Mouse (Mus musculus) neural tube, embryonic 11.5 days (tissue): ENCODE measurements around the gene Hsf5. TPM values are rescaled to one million over a fixed set of nuclear protein-coding genes. Genes with fewer than 3 reads are reported as not detected.

Experiments
- ATAC-seq: fragments of 200-750 bp; cut with Nextera tagmentation; 2 replicates; pipeline ENCODE4 v1.8.0; 2017; ENCODE audit warnings: moderate number of reproducible peaks, mild to moderate bottlenecking, moderate TSS enrichment, moderate library complexity; ENCODE audit not compliant: insufficient read depth, low FRiP score, low TSS enrichment
- DNase-seq: peaks from one replicate; pipeline ENCODE4 v3.0.0-alpha.2; 2015; ENCODE audit warnings: low spot score
- H3K27ac ChIP-seq: fragments of 300-500 bp; sonication (generic); 2 replicates; pipeline ENCODE4 v1.5.1; 2014; ENCODE audit warnings: low read depth, mild to moderate bottlenecking, low read length
- H3K27me3 ChIP-seq: fragments of 300-500 bp; sonication (generic); 2 replicates; pipeline ENCODE4 v1.6.1; 2014; ENCODE audit warnings: mild to moderate bottlenecking, low read length, mixed read lengths; ENCODE audit not compliant: control insufficient read depth, insufficient read depth
- H3K36me3 ChIP-seq: fragments of 300-500 bp; sonication (generic); 2 replicates; pipeline ENCODE4 v1.6.1; 2014; ENCODE audit warnings: mild to moderate bottlenecking, low read length, moderate library complexity, mixed read lengths; ENCODE audit not compliant: control insufficient read depth, insufficient read depth
- H3K4me1 ChIP-seq: fragments of 300-500 bp; sonication (generic); 2 replicates; pipeline ENCODE4 v1.6.1; 2014; ENCODE audit warnings: low read length, mixed read lengths; ENCODE audit not compliant: control insufficient read depth, insufficient read depth
- H3K4me2 ChIP-seq: fragments of 300-500 bp; sonication (generic); 2 replicates; pipeline ENCODE4 v1.6.1; 2014; ENCODE audit warnings: low read depth, mild to moderate bottlenecking, moderate library complexity
- H3K4me3 ChIP-seq: fragments of 300-500 bp; sonication (generic); 2 replicates; pipeline ENCODE4 v1.5.1; 2014; ENCODE audit warnings: low read depth, low read length
- H3K9ac ChIP-seq: fragments of 300-500 bp; sonication (generic); 2 replicates; pipeline ENCODE4 v1.6.1; 2014; ENCODE audit warnings: mild to moderate bottlenecking, low read length
- H3K9me3 ChIP-seq: fragments of 300-500 bp; sonication (generic); 2 replicates; pipeline ENCODE4 v1.6.1; 2016; ENCODE audit warnings: low read length; ENCODE audit not compliant: control insufficient read depth
- WGBS: fragments of 180-500 bp; shearing (Covaris S2); extraction: QIAGEN DNeasy Blood & Tissue Kit; methylation state at CpG from one replicate; pipeline ENCODE4 v1.1.7; 2014; 5-methylcytosine and 5-hydroxymethylcytosine counted together
- polyA plus RNA-seq: library from polyadenylated mRNA; unstranded; fragments of >200 nt; fragmentation: Nextera tagmentation; extraction: Ambion mirVana; gene quantifications from 2 replicates; pipeline ENCODE4 v1.2.1, GENCODE M21; 2014

Gene Hsf5
- polyA plus RNA-seq, 1 experiment from 2014 or later: 0.24 TPM

- peak overlapping the region; percentile 67 for H3K4me3 ChIP-seq
- peaks cover 16% of the 10 kb centered on the region for H3K4me1 ChIP-seq
- H3K9ac ChIP-seq: peak overlapping the region; percentile 83
- ATAC-seq (no peak), DNase-seq (no peak)
- WGBS: 49% methylated on average over 2 of the region's 2 CpGs
- peak overlapping the region; percentile 81 for H3K4me2 ChIP-seq
- no peaks in the 10 kb centered on the region for H3K27me3 ChIP-seq
- H3K9me3 ChIP-seq: no peaks in the 10 kb centered on the region
- peaks cover 28% of the 10 kb centered on the region for H3K36me3 ChIP-seq
- H3K27ac ChIP-seq: 0 out of 2 replicates have a peak overlapping the region, but pooled peaks have one; percentile 41
Measured at GRCm38 (mm10) chr11:87596492-87596891, 20.5 kb upstream of the Hsf5 start.

DNA sequence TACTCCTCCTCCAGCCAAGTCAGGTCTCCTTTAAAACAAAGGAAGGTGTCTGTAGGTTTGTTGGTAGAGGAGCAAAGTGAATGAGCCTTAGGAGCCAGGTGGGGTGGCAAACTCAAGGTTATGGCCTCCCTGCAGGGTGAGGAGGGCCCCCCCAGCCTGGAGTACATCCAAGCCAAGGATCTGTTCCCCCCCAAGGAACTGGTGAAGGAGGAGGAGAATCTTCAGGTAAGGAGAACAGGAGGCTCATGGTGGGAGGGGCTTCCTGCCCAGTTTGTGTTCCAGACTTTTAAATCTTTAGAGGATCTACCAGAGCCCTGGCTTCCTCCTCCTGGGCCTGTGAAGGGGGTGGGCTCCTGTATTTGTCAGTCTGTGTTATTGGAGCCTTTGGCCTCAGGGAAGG, 19.9 kb upstream of the Hsf5 start:
- ATAC-seq (no peak), DNase-seq (no peak)
- H3K27me3 ChIP-seq: no peaks in the 10 kb centered on the region
- H3K36me3 ChIP-seq: peaks cover 29% of the 10 kb centered on the region
- peaks cover 16% of the 10 kb centered on the region for H3K4me1 ChIP-seq
- H3K9ac ChIP-seq: peak overlapping the region; percentile 83
- peak overlapping the region; percentile 67; the same call in 1 of the 2 replicates for H3K4me3 ChIP-seq
- H3K27ac ChIP-seq: no peak overlapping the region
- no peak overlapping the region; the same call in 1 of the 2 replicates for H3K4me2 ChIP-seq
- no peaks in the 10 kb centered on the region for H3K9me3 ChIP-seq

- WGBS: 90% methylated on average over 13 of the region's 13 CpGs
- Histone ChIP-seq H3K9me3 (no peaks in the 10 kb centered on the region), H3K36me3 (peaks cover 39% of the 10 kb centered on the region), H3K27me3 (no peaks in the 10 kb centered on the region), H3K4me2 (no peak overlapping the region), H3K4me3 (no peak overlapping the region), H3K27ac (no peak overlapping the region), H3K4me1 (peaks cover 8% of the 10 kb centered on the region), H3K9ac (no peak overlapping the region; the same call in 1 of the 2 replicates)
- DNase-seq (no peak), ATAC-seq (no peak)
Measured at GRCm38 (mm10) chr11:87599395-87600089, 17.4 kb upstream of the Hsf5 start.

DNA sequence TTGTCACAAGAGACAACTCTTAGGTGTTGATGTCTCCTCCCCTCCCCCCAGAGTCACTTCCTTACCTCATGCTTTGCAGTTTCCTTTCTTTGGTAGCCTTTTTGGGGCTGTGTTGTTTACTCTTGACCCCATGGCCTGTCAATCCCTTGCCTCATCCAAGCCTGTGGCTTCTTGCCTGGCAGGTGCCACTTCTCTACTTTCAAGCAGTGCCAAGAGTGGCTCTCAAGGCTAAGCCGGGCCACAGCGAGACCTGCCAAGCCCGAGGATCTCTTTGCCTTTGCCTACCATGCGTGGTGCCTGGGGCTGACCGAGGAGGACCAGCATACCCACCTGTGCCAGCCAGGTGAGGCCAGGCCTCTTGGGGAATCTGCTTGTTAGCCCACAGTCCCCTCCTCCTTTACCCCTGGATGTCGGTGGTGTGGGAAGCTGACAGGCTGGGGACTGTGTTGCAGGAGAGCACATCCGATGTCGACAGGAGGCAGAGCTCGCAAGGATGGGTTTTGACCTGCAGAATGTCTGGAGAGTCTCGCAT, 16.6 kb upstream of the Hsf5 start:
- no peak overlapping the region for H3K9ac ChIP-seq
- ATAC-seq (no peak), DNase-seq (no peak)
- H3K27ac ChIP-seq: no peak overlapping the region
- no peak overlapping the region for H3K4me3 ChIP-seq
- H3K9me3 ChIP-seq: no peaks in the 10 kb centered on the region
- no peaks in the 10 kb centered on the region for H3K27me3 ChIP-seq
- 94% methylated on average over 10 of the region's 10 CpGs for WGBS
- H3K4me1 ChIP-seq: peaks cover 5% of the 10 kb centered on the region
- H3K4me2 ChIP-seq: no peak overlapping the region
- H3K36me3 ChIP-seq: peaks cover 43% of the 10 kb centered on the region

DNA sequence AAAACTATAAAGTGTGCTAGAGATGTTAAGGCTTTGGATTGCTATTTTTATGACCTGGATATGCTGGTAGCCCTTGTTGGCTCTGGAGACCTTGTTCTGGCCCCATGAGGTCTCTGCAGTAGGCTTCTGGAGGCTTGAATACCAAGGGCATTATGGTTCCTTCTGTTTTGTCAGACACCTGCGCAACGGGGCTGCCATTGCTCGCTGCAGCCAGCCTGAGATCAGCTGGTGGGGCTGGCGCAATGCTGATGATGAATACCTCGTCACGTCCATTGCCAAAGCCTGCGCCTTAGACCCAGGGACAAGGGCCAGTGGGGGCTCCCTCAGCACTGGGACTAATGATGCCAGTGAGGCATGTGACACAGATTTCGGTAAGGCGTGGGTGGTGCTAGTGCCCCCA, 14.7 kb upstream of the Hsf5 start:
- DNase-seq: no peak
- Histone ChIP-seq H3K4me3 (no peak overlapping the region), H3K9ac (no peak overlapping the region), H3K9me3 (no peaks in the 10 kb centered on the region), H3K4me1 (no peaks in the 10 kb centered on the region), H3K27ac (no peak overlapping the region), H3K4me2 (no peak overlapping the region), H3K27me3 (no peaks in the 10 kb centered on the region), H3K36me3 (peaks cover 47% of the 10 kb centered on the region)
- 96% methylated on average over 9 of the region's 9 CpGs for WGBS
- ATAC-seq: no peak

DNA sequence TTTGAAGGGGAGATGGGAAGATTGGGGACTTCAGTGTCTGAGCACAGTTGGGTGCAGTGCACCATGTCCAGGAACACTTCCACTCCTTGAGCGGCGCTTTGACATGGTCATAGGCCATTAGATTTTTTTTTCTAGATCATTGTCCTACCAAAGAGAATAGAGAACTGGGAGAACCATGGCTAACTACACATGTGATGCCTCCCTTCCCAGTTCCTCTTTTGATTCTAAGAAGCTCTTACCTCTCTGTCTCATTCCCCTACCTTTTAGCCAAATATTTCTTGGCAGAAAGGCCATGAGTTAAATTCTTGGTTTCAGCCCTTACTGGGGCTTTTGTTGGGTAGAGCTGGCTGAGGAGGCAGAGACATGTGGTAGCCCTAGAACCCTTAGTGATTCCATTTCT, 13.4 kb upstream of the Hsf5 start:
- H3K9ac ChIP-seq: no peak overlapping the region
- H3K9me3 ChIP-seq: no peaks in the 10 kb centered on the region
- H3K4me3 ChIP-seq: no peak overlapping the region
- no peaks in the 10 kb centered on the region for H3K4me1 ChIP-seq
- 92% methylated on average over 2 of the region's 2 CpGs for WGBS
- no peak overlapping the region for H3K27ac ChIP-seq
- no peaks in the 10 kb centered on the region for H3K27me3 ChIP-seq
- ATAC-seq: no peak
- no peak for DNase-seq
- no peak overlapping the region for H3K4me2 ChIP-seq
- H3K36me3 ChIP-seq: peaks cover 44% of the 10 kb centered on the region

DNA sequence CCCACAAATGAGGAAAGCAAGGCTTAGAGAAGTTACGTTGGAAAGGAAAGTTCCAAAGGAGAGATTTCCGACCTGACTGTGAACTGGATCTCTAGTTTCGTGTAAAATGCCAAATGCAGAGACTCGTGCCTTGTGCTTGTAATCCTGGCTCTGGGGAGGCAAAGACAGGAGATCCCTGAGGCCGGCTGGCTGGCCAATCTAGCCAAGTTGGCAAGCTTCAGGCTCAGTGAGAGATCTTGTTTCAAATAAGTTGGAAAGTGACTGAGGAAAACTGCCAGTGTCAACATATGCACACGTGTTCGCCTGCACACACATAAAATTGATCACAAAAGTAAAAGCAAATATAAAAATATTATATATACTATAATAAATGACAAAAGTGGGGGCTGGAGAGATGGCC, 7.7 kb upstream of the Hsf5 start:
- DNase-seq: no peak
- Histone ChIP-seq H3K27ac (no peak overlapping the region), H3K4me2 (no peak overlapping the region), H3K9me3 (no peaks in the 10 kb centered on the region), H3K4me1 (no peaks in the 10 kb centered on the region), H3K27me3 (no peaks in the 10 kb centered on the region), H3K4me3 (no peak overlapping the region), H3K9ac (no peak overlapping the region), H3K36me3 (peaks cover 37% of the 10 kb centered on the region)
- WGBS: 95% methylated on average over 7 of the region's 7 CpGs
- ATAC-seq: no peak

- WGBS: 94% methylated on average over 9 of the region's 9 CpGs
- no peak for ATAC-seq
Measured at GRCm38 (mm10) chr11:87611547-87611946, 5.4 kb upstream of the Hsf5 start.

DNA sequence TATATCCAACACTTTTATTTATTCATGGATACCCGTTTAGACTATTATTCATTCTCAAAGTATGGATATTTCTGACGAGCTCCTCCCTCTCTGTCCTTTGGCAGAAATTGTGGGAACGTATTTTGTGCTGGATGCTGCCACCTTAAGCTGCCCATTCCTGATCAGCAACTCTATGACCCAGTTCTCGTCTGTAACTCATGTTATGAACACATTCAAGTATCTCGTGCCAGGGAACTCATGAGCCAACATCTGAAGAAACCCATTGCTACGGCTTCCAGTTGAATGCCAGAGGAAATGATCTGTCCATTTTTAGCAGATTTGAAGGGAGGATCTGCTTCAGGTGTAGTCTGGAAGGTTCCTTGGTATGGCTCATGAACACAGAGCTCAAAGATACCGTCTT, 3.0 kb upstream of the Hsf5 start:
- no peaks in the 10 kb centered on the region for H3K9me3 ChIP-seq
- H3K36me3 ChIP-seq: peaks cover 40% of the 10 kb centered on the region
- no peak overlapping the region for H3K4me2 ChIP-seq
- no peaks in the 10 kb centered on the region for H3K27me3 ChIP-seq
- no peak overlapping the region for H3K9ac ChIP-seq
- ATAC-seq (no peak), DNase-seq (no peak)
- no peak overlapping the region for H3K4me3 ChIP-seq
- WGBS: 95% methylated on average over 7 of the region's 7 CpGs
- H3K27ac ChIP-seq: no peak overlapping the region
- H3K4me1 ChIP-seq: no peaks in the 10 kb centered on the region

More at GRCm38 (mm10) chr11:87611547-87611946, 5.4 kb upstream of the Hsf5 start:
- H3K9ac ChIP-seq: no peak overlapping the region
- no peaks in the 10 kb centered on the region for H3K4me1 ChIP-seq
- H3K9me3 ChIP-seq: no peaks in the 10 kb centered on the region
- peaks cover 30% of the 10 kb centered on the region for H3K36me3 ChIP-seq
- no peak overlapping the region for H3K27ac ChIP-seq
- no peaks in the 10 kb centered on the region for H3K27me3 ChIP-seq
- H3K4me2 ChIP-seq: no peak overlapping the region
- H3K4me3 ChIP-seq: no peak overlapping the region
- DNase-seq: no peak
